Mouse (Mus musculus): ENCODE measurements around the gene Tmem52.

DNA sequence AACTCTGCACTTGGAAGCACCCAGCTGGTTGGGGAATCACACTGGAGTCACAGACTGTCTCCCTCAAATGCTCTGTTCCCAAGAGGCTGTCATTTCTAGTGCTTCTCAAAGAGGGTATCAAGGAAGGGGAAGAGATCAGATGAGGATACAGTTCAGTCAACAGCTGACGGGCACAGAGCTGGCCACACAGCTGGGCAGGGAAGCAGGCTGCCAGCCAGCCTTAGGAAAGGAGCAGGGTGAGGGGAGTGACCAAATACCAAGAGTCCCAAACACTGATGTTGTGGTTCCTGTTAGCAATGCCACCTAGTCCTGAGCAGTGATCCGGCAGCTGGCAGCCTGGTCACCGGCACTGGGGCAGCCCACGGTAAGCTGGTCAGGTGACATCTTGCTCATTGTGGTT is 4.9 kb upstream of the Tmem52 start:
- TF ChIP-seq CTCF (conservative IDR thresholded peaks at IDR 0.05; ENCODE audit: insufficient read depth, insufficient read length, low read depth, low read length): no peak
- TF ChIP-seq POLR2A (IDR thresholded peaks at IDR 0.05; ENCODE audit: low read depth, low read length): no peak

All from kidney, adult 2 months (tissue).